Mouse (Mus musculus): ENCODE measurements around the gene Etl4.

The Etl4 gene

GRCm38 (mm10) chr2:20520636-20521595 is 611.3 kb downstream of the Etl4 start:
- DNase-seq (ENCODE audit: low read depth), result no peak

GRCm38 (mm10) chr2:20521686-20522285 is 612.2 kb downstream of the Etl4 start:
- DNase-seq (ENCODE audit: low read depth), result no peak

- no peak for DNase-seq (ENCODE audit: low read depth)
These were observed 614.1 kb downstream of the Etl4 start for GRCm38 (mm10) chr2:20523636-20524035.

- no peak for DNase-seq (ENCODE audit: low read depth)
These were observed 616.5 kb downstream of the Etl4 start for GRCm38 (mm10) chr2:20525879-20526593.

GRCm38 (mm10) chr2:20526856-20527255 is 617.3 kb downstream of the Etl4 start:
- no peak for DNase-seq (ENCODE audit: low read depth)

- no peak for DNase-seq (ENCODE audit: low read depth)
These were observed 623.0 kb downstream of the Etl4 start for GRCm38 (mm10) chr2:20532623-20533022.

- DNase-seq (ENCODE audit: low read depth), result no peak
These were observed 628.2 kb downstream of the Etl4 start for GRCm38 (mm10) chr2:20537785-20538184.

- DNase-seq (ENCODE audit: low read depth), result no peak
These were observed 629.3 kb downstream of the Etl4 start for GRCm38 (mm10) chr2:20538871-20539270.

- no peak for DNase-seq (ENCODE audit: low read depth)
These were observed 631.7 kb downstream of the Etl4 start for GRCm38 (mm10) chr2:20541261-20541660.

- DNase-seq (ENCODE audit: low read depth), result no peak
These were observed 632.7 kb downstream of the Etl4 start for GRCm38 (mm10) chr2:20542286-20542685.

- DNase-seq (ENCODE audit: low read depth), result no peak
These were observed 636.0 kb downstream of the Etl4 start for GRCm38 (mm10) chr2:20545624-20546023.

- DNase-seq (ENCODE audit: low read depth), result no peak
These were observed 637.1 kb downstream of the Etl4 start for GRCm38 (mm10) chr2:20546496-20547348.

GRCm38 (mm10) chr2:20547349-20547677 is 637.7 kb downstream of the Etl4 start:
- DNase-seq (ENCODE audit: low read depth), result no peak

GRCm38 (mm10) chr2:20547686-20548624 is 638.4 kb downstream of the Etl4 start:
- no peak for DNase-seq (ENCODE audit: low read depth)

GRCm38 (mm10) chr2:20549065-20549464 is 639.5 kb downstream of the Etl4 start:
- DNase-seq (ENCODE audit: low read depth), result no peak

GRCm38 (mm10) chr2:20549996-20550395 is 640.4 kb downstream of the Etl4 start:
- DNase-seq (ENCODE audit: low read depth), result no peak

GRCm38 (mm10) chr2:20555706-20556105 is 646.1 kb downstream of the Etl4 start:
- DNase-seq (ENCODE audit: low read depth), result no peak

GRCm38 (mm10) chr2:20559083-20559482 is 649.5 kb downstream of the Etl4 start:
- no peak for DNase-seq (ENCODE audit: low read depth)

- DNase-seq (ENCODE audit: low read depth), result no peak
These were observed 650.1 kb downstream of the Etl4 start for GRCm38 (mm10) chr2:20559723-20560122.

GRCm38 (mm10) chr2:20560581-20560980 is 651.0 kb downstream of the Etl4 start:
- no peak for DNase-seq (ENCODE audit: low read depth)

- DNase-seq (ENCODE audit: low read depth), result no peak
These were observed 653.5 kb downstream of the Etl4 start for GRCm38 (mm10) chr2:20563036-20563435.
